Mouse (Mus musculus) ES-E14 (cell line): ENCODE measurements around the gene Med13l. TPM values are rescaled to one million over a fixed set of nuclear protein-coding genes. Genes with fewer than 3 reads are reported as not detected.

Source experiments
- DNase-seq: peaks from one replicate; pipeline ENCODE4 v3.0.0-alpha.2; 2013; ENCODE audit warnings: low read depth, low spot score
- H3K27ac ChIP-seq: 2 replicates; pipeline ENCODE4 v1.5.1; 2012; ENCODE audit warnings: low read depth, mild to moderate bottlenecking, low read length, moderate library complexity, mixed read lengths; ENCODE audit not compliant: poor library complexity, insufficient read depth, severe bottlenecking
- H3K36me3 ChIP-seq: 2 replicates; pipeline ENCODE4 v1.6.1; 2012; ENCODE audit warnings: mild to moderate bottlenecking, low read length, moderate library complexity, mixed read lengths; ENCODE audit not compliant: control insufficient read depth, poor library complexity, insufficient read depth, severe bottlenecking
- H3K4me1 ChIP-seq, 2 experiments: fragments of 150-350 bp in 1 of 2; sonication (generic) in 1 of 2; 2 replicates each; pipeline ENCODE4 v1.6.1; 2012; ENCODE audit warnings: low read length in 2 of 2, mild to moderate bottlenecking in 1 of 2, mixed read lengths in 1 of 2; ENCODE audit not compliant: control insufficient read depth in 2 of 2, insufficient read depth in 2 of 2, poor library complexity in 1 of 2
- H3K4me3 ChIP-seq, 2 experiments: fragments of 150-350 bp in 1 of 2; sonication (generic) in 1 of 2; 2 replicates each; pipeline ENCODE4 v1.5.1; 2012; ENCODE audit warnings: low read length in 2 of 2, low read depth in 1 of 2, mild to moderate bottlenecking in 1 of 2, mixed read lengths in 1 of 2; ENCODE audit not compliant: insufficient read depth in 1 of 2, poor library complexity in 1 of 2, severe bottlenecking in 1 of 2
- H3K9ac ChIP-seq: 2 replicates; pipeline ENCODE4 v1.6.1; 2012; ENCODE audit warnings: low read depth, mild to moderate bottlenecking, low read length, mixed read lengths; ENCODE audit not compliant: poor library complexity, insufficient read depth, severe bottlenecking
- H3K9me3 ChIP-seq: fragments of 150-350 bp; sonication (generic); 2 replicates; pipeline ENCODE4 v1.6.1; 2012; ENCODE audit warnings: low read depth, mild to moderate bottlenecking, low read length; ENCODE audit not compliant: control insufficient read depth, insufficient read depth
- CHD2 ChIP-seq: IDR thresholded peaks from 2 replicates; pipeline ENCODE4 v1.6.1; 2014; ENCODE audit warnings: mild to moderate bottlenecking, low read depth, low read length, inconsistent platforms
- HCFC1 ChIP-seq: IDR thresholded peaks from 2 replicates; pipeline ENCODE4 v1.6.1; 2012; ENCODE audit warnings: low read length, inconsistent platforms, borderline replicate concordance; ENCODE audit not compliant: insufficient read depth
- MAFK ChIP-seq: IDR thresholded peaks from 2 replicates; pipeline ENCODE4 v1.6.1; 2014; ENCODE audit warnings: mild to moderate bottlenecking, low read depth, low read length, inconsistent platforms; ENCODE audit not compliant: insufficient read depth
- ZC3H11A ChIP-seq: IDR thresholded peaks from 2 replicates; pipeline ENCODE4 v1.6.1; 2012; ENCODE audit warnings: low read depth, mild to moderate bottlenecking, inconsistent platforms, low read length, borderline replicate concordance
- ZNF384 ChIP-seq: IDR thresholded peaks from 2 replicates; pipeline ENCODE4 v1.6.1; 2012; ENCODE audit warnings: low read depth, low read length, inconsistent platforms
- in situ Hi-C, 2 experiments: fragments of 600-800 bp; cut with MboI; formaldehyde crosslinking; loops; one replicate each; pipeline ENCODE4 v1.15.1; 2025; ENCODE audit warnings: low sequenced_read_pairs in 2 of 2, inconsistent platforms in 1 of 2; ENCODE audit not compliant: unreplicated experiment in 2 of 2
- total RNA-seq: library from RNA; depleted of rRNA; stranded (reverse); fragments of 300-350 nt; gene quantifications from 2 replicates; pipeline ENCODE4 v1.2.3, GENCODE M21; 2012

Med13l gene
- total RNA-seq, 1 experiment, result 52.4 TPM

GRCm38 (mm10) chr5:118514527-118514831, 46.0 kb upstream of the Med13l start:
- H3K4me1 ChIP-seq, result peaks cover 26 to 50% of the 10 kb centered on the region in 2 experiments
- TF ChIP-seq ZC3H11A, result no peak
- TF ChIP-seq MAFK, result no peak
- TF ChIP-seq HCFC1, result no peak
- no peak for TF ChIP-seq CHD2
- no peak for TF ChIP-seq ZNF384

GRCm38 (mm10) chr5:118514842-118515241, 45.6 kb upstream of the Med13l start:
- in situ Hi-C loops, result no loop called here
- TF ChIP-seq ZC3H11A (no peak), HCFC1 (no peak), ZNF384 (no peak), CHD2 (no peak), MAFK (no peak)
- Histone ChIP-seq H3K4me1 (peaks cover 26 to 50% of the 10 kb centered on the region in 2 experiments), H3K9me3 (no peaks in the 10 kb centered on the region), H3K9ac (peak overlapping the region; percentile 82; the same call in 1 of the 2 replicates), H3K4me3 (peak overlapping the region; percentile 60 to 71), H3K36me3 (no peaks in the 10 kb centered on the region), H3K27ac (peak overlapping the region; percentile 85; the same call in 1 of the 2 replicates)
- no peak for DNase-seq

More at GRCm38 (mm10) chr5:118514527-118514831, 46.0 kb upstream of the Med13l start:
- in situ Hi-C loops, result no loop called here
- Histone ChIP-seq H3K9ac (peak overlapping the region; percentile 82; the same call in 1 of the 2 replicates), H3K9me3 (no peaks in the 10 kb centered on the region), H3K4me3 (peak overlapping the region; percentile 60 to 71), H3K27ac (peak overlapping the region; percentile 85; the same call in 1 of the 2 replicates), H3K36me3 (no peaks in the 10 kb centered on the region)
- DNase-seq, result no peak

GRCm38 (mm10) chr5:118515280-118515721, 45.2 kb upstream of the Med13l start:
- H3K27ac ChIP-seq, result peak overlapping the region; percentile 14; the same call in 1 of the 2 replicates
- peaks cover 26 to 50% of the 10 kb centered on the region in 2 experiments for H3K4me1 ChIP-seq

GRCm38 (mm10) chr5:118516066-118516465, 44.4 kb upstream of the Med13l start:
- TF ChIP-seq ZC3H11A, result no peak
- TF ChIP-seq ZNF384, result no peak
- no peak for TF ChIP-seq CHD2
- no peak for TF ChIP-seq MAFK
- no peak for TF ChIP-seq HCFC1
- Histone ChIP-seq H3K36me3 (no peaks in the 10 kb centered on the region), H3K4me1 (peaks cover 26 to 49% of the 10 kb centered on the region in 2 experiments), H3K9ac (peak overlapping the region; percentile 26; the same call in 1 of the 2 replicates), H3K4me3 (peak overlapping the region in 1 of 2 experiments; percentile 71; a peak in 1 of 4 replicates), H3K27ac (peak overlapping the region; percentile 50; the same call in 1 of the 2 replicates), H3K9me3 (no peaks in the 10 kb centered on the region)
- no peak for DNase-seq
- in situ Hi-C loops, result no loop called here

More at GRCm38 (mm10) chr5:118515280-118515721, 45.2 kb upstream of the Med13l start:
- H3K4me3 ChIP-seq, result peak overlapping the region in 1 of 2 experiments; percentile 71; a peak in 2 of 4 replicates
- no peaks in the 10 kb centered on the region for H3K9me3 ChIP-seq
- in situ Hi-C loops, result no loop called here
- H3K9ac ChIP-seq, result peak overlapping the region; percentile 20; the same call in 1 of the 2 replicates
- no peaks in the 10 kb centered on the region for H3K36me3 ChIP-seq
- no peak for DNase-seq
- TF ChIP-seq ZC3H11A, result no peak
- no peak for TF ChIP-seq MAFK
- TF ChIP-seq ZNF384, result no peak
- TF ChIP-seq HCFC1, result no peak
